In genomic region chr1:131245089-131245856, GRCm38 (mm10) we compare ENCODE assay signal across 8 mouse cellular contexts. TPM values are rescaled to one million over a fixed set of nuclear protein-coding genes. Genes with fewer than 3 reads are reported as not detected.
DNase-seq lines count a peak whose midpoint lies in the region; ATAC-seq and TF ChIP-seq lines count a peak whose summit lies in the region.

TSS of gene Rassf5 (minus strand) at chr1:131245258.

- WGBS in bone marrow, adult 2 months, result 1% methylated on average over 60 of the region's 60 CpGs
- WGBS in heart, embryonic 14.5 days, result 1% methylated on average over 49 of the region's 60 CpGs
- under 1% methylated on average over 59 of the region's 60 CpGs for WGBS in liver, embryonic 13.5 days (ENCODE audit: insufficient replicate concordance)
- WGBS in stomach, embryonic 15.5 days, result under 1% methylated on average over 58 of the region's 60 CpGs

- H3K4me3 ChIP-seq in C2C12 (ENCODE audit: insufficient read depth, poor library complexity, severe bottlenecking), result peak within 1 kb of the TSS; percentile 40
- H3K4me3 ChIP-seq in bone marrow, adult 2 months (replicated peaks; ENCODE audit: control insufficient read depth, low read depth, low read length), result peak within 1 kb of the TSS; percentile 54
- peak within 1 kb of the TSS; percentile 72 to 91 for H3K4me3 ChIP-seq in heart, embryonic 14.5 days (ENCODE audit: control insufficient read depth in 1 of 2, insufficient read depth in 1 of 2, low read depth in 1 of 2, low read length in 2 of 2)
- peak within 1 kb of the TSS; percentile 56 for H3K4me3 ChIP-seq in liver, embryonic 13.5 days (replicated peaks)
- peak within 1 kb of the TSS; percentile 67 for H3K4me3 ChIP-seq in stomach, embryonic 15.5 days (replicated peaks)

- TF ChIP-seq CTCF in C2C12 (IDR thresholded peaks at IDR 0.05; ENCODE audit: control insufficient read depth, insufficient read depth, insufficient read length), result no peak
- TF ChIP-seq CTCF in bone marrow, adult 2 months (IDR thresholded peaks at IDR 0.05; ENCODE audit: control insufficient read depth, insufficient read depth, low read length), result no peak

- H3K27ac ChIP-seq in bone marrow, adult 2 months (ENCODE audit: control insufficient read depth, insufficient read depth, low read depth, low read length, poor library complexity), result no peak within 1 kb of the TSS; the same call in 1 of the 2 replicates
- peak within 1 kb of the TSS in 1 of 2 experiments; percentile 54; a peak in 1 of 4 replicates for H3K27ac ChIP-seq in heart, embryonic 14.5 days (replicated peaks in 1 of 2; ENCODE audit: control insufficient read depth in 1 of 2, insufficient read depth in 1 of 2, low read depth in 2 of 2, low read length in 2 of 2)
- H3K27ac ChIP-seq in liver, embryonic 13.5 days, result no peak within 1 kb of the TSS
- no peak within 1 kb of the TSS for H3K27ac ChIP-seq in stomach, embryonic 15.5 days

- peak; percentile 82 for DNase-seq in kidney, postnatal 10 days
- no peak for DNase-seq in liver, embryonic 13.5 days
- peak; percentile 58 to 67 for DNase-seq in natural killer cell, adult 2 months (ENCODE audit: low spot score in 2 of 2)

- no peaks in the 10 kb centered on the region for H3K27me3 ChIP-seq in C2C12 (ENCODE audit: control insufficient read depth, insufficient read depth, insufficient read length)
- H3K27me3 ChIP-seq in heart, embryonic 14.5 days (ENCODE audit: control insufficient read depth, insufficient read depth, low read length), result peaks cover 15% of the 10 kb centered on the region
- peaks cover 87% of the 10 kb centered on the region for H3K27me3 ChIP-seq in liver, embryonic 13.5 days
- peaks cover 12% of the 10 kb centered on the region; the same call in 1 of the 2 replicates for H3K27me3 ChIP-seq in stomach, embryonic 15.5 days (replicated peaks)

- peaks cover under 1% of the 10 kb centered on the region for H3K79me3 ChIP-seq in C2C12 (ENCODE audit: low read depth)

- no peaks in the 10 kb centered on the region for H3K36me3 ChIP-seq in C2C12 (ENCODE audit: control insufficient read depth, insufficient read depth)
- no peaks in the 10 kb centered on the region for H3K36me3 ChIP-seq in heart, embryonic 14.5 days (ENCODE audit: control insufficient read depth, insufficient read depth, low read length)
- no peaks in the 10 kb centered on the region for H3K36me3 ChIP-seq in liver, embryonic 13.5 days
- no peaks in the 10 kb centered on the region for H3K36me3 ChIP-seq in stomach, embryonic 15.5 days

- no peak for ATAC-seq in erythroid progenitor cell, adult 5-6 weeks (replicated peaks; ENCODE audit: low FRiP score, poor library complexity, severe bottlenecking)
- peak; percentile 44; the same call in 1 of the 2 replicates for ATAC-seq in heart, embryonic 14.5 days (ENCODE audit: insufficient number of reproducible peaks, insufficient read depth, low FRiP score, low read depth)
- peak; percentile 55 for ATAC-seq in liver, embryonic 13.5 days (ENCODE audit: low read depth)
- peak; percentile 72 for ATAC-seq in stomach, embryonic 15.5 days (ENCODE audit: insufficient read depth, low FRiP score, low read depth)

- H3K4me2 ChIP-seq in heart, embryonic 14.5 days (ENCODE audit: low read length), result peak within 1 kb of the TSS; percentile 94
- peak within 1 kb of the TSS; percentile 69 for H3K4me2 ChIP-seq in liver, embryonic 13.5 days
- H3K4me2 ChIP-seq in stomach, embryonic 15.5 days, result peak within 1 kb of the TSS; percentile 98

- no peak for TF ChIP-seq POLR2A in bone marrow, adult 2 months (IDR thresholded peaks at IDR 0.05; ENCODE audit: borderline replicate concordance, control insufficient read depth, low read depth, low read length)

- peak within 1 kb of the TSS; percentile 78 for H3K9ac ChIP-seq in heart, embryonic 14.5 days (ENCODE audit: low read length)
- peak within 1 kb of the TSS; percentile 54 for H3K9ac ChIP-seq in liver, embryonic 13.5 days
- H3K9ac ChIP-seq in stomach, embryonic 15.5 days, result peak within 1 kb of the TSS; percentile 76

- H3K4me1 ChIP-seq in bone marrow, adult 2 months (ENCODE audit: control insufficient read depth, insufficient read depth, low read length), result no peaks in the 10 kb centered on the region; the same call in 1 of the 2 replicates
- peaks cover 15 to 32% of the 10 kb centered on the region in 2 experiments for H3K4me1 ChIP-seq in heart, embryonic 14.5 days (ENCODE audit: control insufficient read depth in 2 of 2, insufficient read depth in 2 of 2, low read length in 2 of 2)
- peaks cover 37% of the 10 kb centered on the region for H3K4me1 ChIP-seq in liver, embryonic 13.5 days (replicated peaks)
- H3K4me1 ChIP-seq in stomach, embryonic 15.5 days, result peaks cover 17% of the 10 kb centered on the region

- H3K79me2 ChIP-seq in C2C12 (ENCODE audit: control insufficient read depth, insufficient read depth), result no peaks in the 10 kb centered on the region

- H3K9me3 ChIP-seq in heart, embryonic 14.5 days (ENCODE audit: control insufficient read depth, low read length), result no peaks in the 10 kb centered on the region
- no peaks in the 10 kb centered on the region for H3K9me3 ChIP-seq in liver, embryonic 13.5 days (replicated peaks)
- no peaks in the 10 kb centered on the region for H3K9me3 ChIP-seq in stomach, embryonic 15.5 days

- H3ac ChIP-seq in C2C12 (ENCODE audit: control insufficient read depth, insufficient read length, low read depth), result peak within 1 kb of the TSS; percentile 69

TF ChIP-seq in C2C12, 6 proteins besides CTCF, POLR2A, EP300 and RAD21:
- no peak for TF ChIP-seq FOSL1 (IDR thresholded peaks at IDR 0.05; ENCODE audit: insufficient read depth, low read length, poor library complexity, severe bottlenecking)
- no peak for TF ChIP-seq MYOG (IDR thresholded peaks at IDR 0.05; ENCODE audit: control insufficient read depth, extremely low read depth, insufficient read length)
- no peak for TF ChIP-seq CEBPB (IDR thresholded peaks at IDR 0.05; ENCODE audit: low read depth)
- TF ChIP-seq USF1 (IDR thresholded peaks at IDR 0.05; ENCODE audit: low read depth), result no peak
- TF ChIP-seq MAX (IDR thresholded peaks at IDR 0.05), result no peak
- no peak for TF ChIP-seq MYOD1 (IDR thresholded peaks at IDR 0.05; ENCODE audit: control insufficient read depth, insufficient read length, low read depth)

RNA-seq across cellular contexts. Expression of gene Rassf5, which starts in this region (rescaled TPM):
- polyA plus RNA-seq in C2C12 (2012; fragmentation: generic; extraction: Trizol), result 2.3 TPM
- polyA plus RNA-seq in bone marrow, adult 2 months (2011; ENCODE audit: insufficient read depth, insufficient read length, low replicate concordance, missing spikeins), result 12.7 and 21.8 TPM in 2 replicates
- 12.6 and 14.7 TPM in 2 replicates for total RNA-seq in erythroid progenitor cell, adult 5-6 weeks (2015; ENCODE audit: low replicate concordance)
- 5.0 and 17.8 TPM in 2 replicates for total RNA-seq in erythroid progenitor cell, adult 5-6 weeks (2017; ENCODE audit: low replicate concordance)
- 10.7 and 19.3 TPM in 2 replicates for polyA plus RNA-seq in heart, embryonic 14.5 days (2014; fragmentation: Nextera tagmentation; extraction: Ambion mirVana)
- 3.9 and 4.7 TPM in 2 replicates for polyA plus RNA-seq in liver, embryonic 13.5 days (2015; fragmentation: Nextera tagmentation; extraction: Ambion mirVana)
- polyA plus RNA-seq in stomach, embryonic 15.5 days (2015; fragmentation: Nextera tagmentation; extraction: Ambion mirVana), result 4.5 and 5.7 TPM in 2 replicates
